Mouse (Mus musculus) megakaryocyte, embryonic 14.5 days (primary cell): ENCODE results near the gene Dusp1. TPM values are rescaled to one million over a fixed set of nuclear protein-coding genes. Genes with fewer than 3 reads are reported as not detected.

Experiments
- H3K27me3 ChIP-seq: replicated peaks from 2 replicates; pipeline ENCODE3; 2012; ENCODE audit warnings: inconsistent platforms
- H3K36me3 ChIP-seq: replicated peaks from 2 replicates; pipeline ENCODE3; 2012; ENCODE audit warnings: low read length, inconsistent platforms, mixed read lengths
- H3K4me1 ChIP-seq: 2 replicates; pipeline ENCODE4 v1.6.1; 2012; ENCODE audit warnings: inconsistent platforms
- H3K4me3 ChIP-seq: replicated peaks from 2 replicates; pipeline ENCODE3; 2012; ENCODE audit warnings: moderate library complexity, mild to moderate bottlenecking, inconsistent platforms
- H3K9me3 ChIP-seq: 2 replicates; pipeline ENCODE4 v1.6.1; 2012; ENCODE audit warnings: inconsistent platforms
- FLI1 ChIP-seq: IDR thresholded peaks from 2 replicates; pipeline ENCODE4 v1.6.1; 2012; ENCODE audit warnings: low read length, inconsistent platforms, mixed read lengths
- GATA1 ChIP-seq: IDR thresholded peaks from 3 replicates; pipeline ENCODE4 v1.6.1; 2012; ENCODE audit warnings: mixed read lengths, low read length, inconsistent platforms, borderline replicate concordance
- polyA plus RNA-seq: library from polyadenylated mRNA; stranded (reverse); fragments of >175 nt; gene quantifications from 2 replicates; pipeline ENCODE4 v1.2.3, GENCODE M21; 2012; ENCODE audit warnings: low replicate concordance; ENCODE audit not compliant: insufficient read depth

Gene Dusp1
- polyA plus RNA-seq, 1 experiment, result 65.1 TPM

DNA sequence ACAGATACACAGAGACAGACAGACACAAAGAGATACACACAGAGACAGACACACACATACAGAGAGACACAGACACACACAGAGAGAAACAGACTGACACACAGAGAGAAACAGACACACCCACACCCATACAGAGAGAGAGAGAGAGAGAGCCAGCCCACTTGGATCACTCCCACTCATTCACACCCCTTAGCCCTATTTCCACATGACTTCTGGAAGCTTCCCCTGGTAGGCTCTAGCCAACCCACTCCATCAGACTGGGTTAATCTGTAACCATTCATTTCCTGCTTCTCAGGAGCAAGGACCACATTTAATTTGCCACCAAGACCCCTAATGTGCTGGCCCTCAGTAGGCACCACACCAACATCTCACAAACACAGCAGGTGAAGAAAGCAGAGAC is 104.4 kb downstream of the Dusp1 start:
- Histone ChIP-seq H3K4me3 (no peak overlapping the region), H3K27me3 (peaks cover 66% of the 10 kb centered on the region), H3K4me1 (peaks cover under 1% of the 10 kb centered on the region; the same call in 1 of the 2 replicates), H3K36me3 (no peaks in the 10 kb centered on the region), H3K9me3 (no peaks in the 10 kb centered on the region)
- TF ChIP-seq FLI1 (no peak), GATA1 (no peak)

Other genes starting within 250 kb of the Dusp1 start
- 0.16 TPM in 1 of 2 replicates, not detected in the other for gene Neurl1b, start 147.3 kb downstream of the Dusp1 start, polyA plus RNA-seq
- gene Ergic1, start 639 bp downstream of the Dusp1 start, polyA plus RNA-seq, result 21.0 and 26.5 TPM in 2 replicates
- 15.6 and 16.1 TPM in 2 replicates for gene Atp6v0e, start 101.1 kb upstream of the Dusp1 start, polyA plus RNA-seq
- 1.4 and 4.5 TPM in 2 replicates for gene Crebrf, start 153.5 kb upstream of the Dusp1 start, polyA plus RNA-seq
- 8.9 and 26.5 TPM in 2 replicates for gene Bnip1, start 218.9 kb upstream of the Dusp1 start, polyA plus RNA-seq